Mouse (Mus musculus) liver, embryonic 13.5 days (tissue): ENCODE data around the gene Rgs9bp. TPM values are rescaled to one million over a fixed set of nuclear protein-coding genes. Genes with fewer than 3 reads are reported as not detected.
A peak's percentile ranks its signal among the peaks of the same experiment; 100 is the strongest.

Experiments used
- ATAC-seq: fragments of 200-750 bp; cut with Nextera tagmentation; 2 replicates; pipeline ENCODE4 v1.8.0; 2017; ENCODE audit warnings: low read depth, mild to moderate bottlenecking, moderate number of reproducible peaks, moderate library complexity
- DNase-seq: peaks from one replicate; pipeline ENCODE4 v3.0.0; 2022
- H3K27ac ChIP-seq: fragments of 300-500 bp; sonication (generic); 2 replicates; pipeline ENCODE4 v1.5.1; 2015; ENCODE audit warnings: moderate library complexity, mild to moderate bottlenecking, inconsistent platforms
- H3K27me3 ChIP-seq: fragments of 300-500 bp; sonication (generic); 2 replicates; pipeline ENCODE4 v1.6.1; 2015; ENCODE audit warnings: mild to moderate bottlenecking, inconsistent platforms
- H3K36me3 ChIP-seq: fragments of 300-500 bp; sonication (generic); 2 replicates; pipeline ENCODE4 v1.6.1; 2015; ENCODE audit warnings: mild to moderate bottlenecking, inconsistent platforms
- H3K4me1 ChIP-seq: fragments of 300-500 bp; sonication (generic); replicated peaks from 2 replicates; pipeline ENCODE4 v1.6.1; 2015; ENCODE audit warnings: inconsistent platforms
- H3K4me2 ChIP-seq: fragments of 300-500 bp; sonication (generic); 2 replicates; pipeline ENCODE4 v1.6.1; 2015; ENCODE audit warnings: inconsistent platforms, mild to moderate bottlenecking, moderate library complexity
- H3K4me3 ChIP-seq: fragments of 300-500 bp; sonication (generic); replicated peaks from 2 replicates; pipeline ENCODE4 v1.5.1; 2015; ENCODE audit warnings: mild to moderate bottlenecking, inconsistent platforms
- H3K9ac ChIP-seq: fragments of 300-500 bp; sonication (generic); 2 replicates; pipeline ENCODE4 v1.6.1; 2015; ENCODE audit warnings: mild to moderate bottlenecking, inconsistent platforms
- H3K9me3 ChIP-seq: fragments of 300-500 bp; sonication (generic); replicated peaks from 2 replicates; pipeline ENCODE4 v1.6.1; 2016; ENCODE audit warnings: inconsistent platforms
- WGBS: fragments of 180-500 bp; shearing (Covaris S2); methylation state at CpG from one replicate; pipeline ENCODE4 v1.1.7; 2015; ENCODE audit not compliant: insufficient replicate concordance; 5-methylcytosine and 5-hydroxymethylcytosine counted together
- polyA plus RNA-seq: library from polyadenylated mRNA; unstranded; fragments of >200 nt; fragmentation: Nextera tagmentation; extraction: Ambion mirVana; gene quantifications from 2 replicates; pipeline ENCODE4 v1.2.1, GENCODE M21; 2015

Rgs9bp gene
- 0.03 and 0.05 TPM in 2 replicates for polyA plus RNA-seq

DNA sequence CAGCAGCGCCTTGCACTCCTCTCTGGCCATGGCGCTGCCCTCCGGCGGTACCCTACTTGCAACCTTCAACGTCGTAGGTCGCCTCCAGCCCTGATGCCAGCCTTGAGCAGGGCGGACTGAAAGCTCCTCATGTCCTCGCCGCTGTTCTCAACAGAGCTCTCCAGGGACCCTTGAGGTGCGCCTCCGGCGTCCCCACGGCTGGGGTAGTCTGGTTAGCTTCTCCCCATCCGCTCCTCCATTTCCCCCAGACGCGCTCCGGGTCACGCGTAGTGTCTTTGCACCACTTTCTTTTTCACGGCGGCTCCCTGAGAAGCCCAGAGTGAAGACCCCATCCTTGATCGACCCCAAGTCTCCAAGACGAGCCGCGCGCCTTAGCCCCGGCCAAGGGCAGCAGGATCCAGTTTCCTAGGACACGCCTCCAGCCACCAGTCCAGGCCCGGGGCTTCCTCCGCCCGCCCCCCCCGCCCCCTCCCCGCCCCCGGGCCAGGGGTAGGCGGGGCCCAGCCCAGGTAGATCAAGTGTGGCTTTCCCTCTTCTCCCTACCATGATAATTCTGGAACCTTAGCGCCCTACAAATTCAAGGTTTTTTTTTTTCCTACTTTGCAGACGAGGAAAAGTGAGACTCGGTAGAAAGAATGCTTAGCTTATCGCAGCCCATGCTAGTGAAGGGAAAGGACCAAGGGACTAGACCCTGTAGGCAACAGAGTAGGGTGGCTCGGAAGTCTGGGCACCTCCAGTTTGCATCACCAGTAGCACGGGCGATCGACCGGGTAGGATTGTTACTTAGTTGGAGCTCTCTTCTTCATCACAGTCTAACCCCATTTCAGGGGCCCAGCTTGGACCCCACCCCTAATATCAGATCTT, at the start of gene Rgs9bp:
Gene Rgs9bp (minus strand): TSS at position 392 of the 864 bp plus-strand sequence.
- DNase-seq (peak; percentile 32), ATAC-seq (peak; percentile 30)
- Histone ChIP-seq H3K4me3 (peak within 1 kb of the TSS; percentile 91), H3K9me3 (no peaks in the 10 kb centered on the region), H3K4me2 (peak within 1 kb of the TSS; percentile 98), H3K27ac (peak within 1 kb of the TSS; percentile 87), H3K36me3 (no peaks in the 10 kb centered on the region), H3K9ac (peak within 1 kb of the TSS; percentile 94), H3K4me1 (peaks cover 62% of the 10 kb centered on the region), H3K27me3 (peaks cover 49% of the 10 kb centered on the region)
- WGBS: under 1% methylated on average over 45 of the region's 45 CpGs

- DNase-seq (peak; percentile 42), ATAC-seq (no peak)
- Histone ChIP-seq H3K4me1 (no peaks in the 10 kb centered on the region), H3K4me3 (no peak overlapping the region), H3K4me2 (no peak overlapping the region), H3K27me3 (no peaks in the 10 kb centered on the region), H3K27ac (no peak overlapping the region), H3K9me3 (no peaks in the 10 kb centered on the region), H3K9ac (no peak overlapping the region), H3K36me3 (peaks cover 93% of the 10 kb centered on the region)
- whole genome bisulfite sequencing: 61% methylated on average over 5 of the region's 5 CpGs
These were observed 43.1 kb upstream of the Rgs9bp start for GRCm38 (mm10) chr7:35628496-35628895.

DNA sequence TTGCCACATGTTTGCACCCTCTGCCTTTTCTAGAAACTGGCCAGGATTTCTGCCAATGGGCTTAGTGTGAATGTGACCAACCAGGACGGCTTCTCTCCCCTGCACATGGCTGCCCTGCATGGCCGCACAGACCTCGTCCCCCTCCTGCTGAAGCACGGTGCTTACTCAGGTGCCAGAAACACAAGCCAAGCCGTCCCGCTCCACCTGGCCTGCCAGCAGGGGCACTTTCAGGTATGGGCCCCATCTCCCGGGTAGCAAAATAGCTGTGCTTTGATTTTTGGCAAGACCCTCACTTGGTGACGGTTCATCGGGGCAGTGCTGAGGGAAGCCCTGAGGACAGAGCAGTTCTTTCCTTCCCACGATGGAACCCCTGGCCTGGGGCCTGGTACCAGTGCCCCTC, 42.0 kb upstream of the Rgs9bp start:
- Histone ChIP-seq H3K9me3 (no peaks in the 10 kb centered on the region), H3K4me3 (no peak overlapping the region), H3K4me1 (no peaks in the 10 kb centered on the region), H3K36me3 (peaks cover 95% of the 10 kb centered on the region), H3K9ac (no peak overlapping the region), H3K27ac (no peak overlapping the region), H3K4me2 (no peak overlapping the region), H3K27me3 (no peaks in the 10 kb centered on the region)
- no peak for DNase-seq
- WGBS: 86% methylated on average over 10 of the region's 10 CpGs
- no peak for ATAC-seq

- no peak for DNase-seq
- Histone ChIP-seq H3K9me3 (no peaks in the 10 kb centered on the region), H3K4me2 (no peak overlapping the region), H3K27ac (no peak overlapping the region), H3K4me1 (no peaks in the 10 kb centered on the region), H3K9ac (no peak overlapping the region), H3K27me3 (no peaks in the 10 kb centered on the region), H3K4me3 (no peak overlapping the region), H3K36me3 (peaks cover 95% of the 10 kb centered on the region)
- 88% methylated on average over 5 of the region's 5 CpGs for WGBS
- no peak for ATAC-seq
These were observed 40.7 kb upstream of the Rgs9bp start for GRCm38 (mm10) chr7:35626038-35626437.

- Histone ChIP-seq H3K27me3 (no peaks in the 10 kb centered on the region), H3K4me3 (no peak overlapping the region), H3K4me2 (no peak overlapping the region), H3K4me1 (no peaks in the 10 kb centered on the region), H3K27ac (no peak overlapping the region), H3K9ac (no peak overlapping the region), H3K36me3 (peaks cover 95% of the 10 kb centered on the region), H3K9me3 (no peaks in the 10 kb centered on the region)
- ATAC-seq (no peak), DNase-seq (no peak)
- 84% methylated on average over 10 of the region's 10 CpGs for WGBS
These were observed 37.2 kb upstream of the Rgs9bp start for GRCm38 (mm10) chr7:35622626-35623025.

DNA sequence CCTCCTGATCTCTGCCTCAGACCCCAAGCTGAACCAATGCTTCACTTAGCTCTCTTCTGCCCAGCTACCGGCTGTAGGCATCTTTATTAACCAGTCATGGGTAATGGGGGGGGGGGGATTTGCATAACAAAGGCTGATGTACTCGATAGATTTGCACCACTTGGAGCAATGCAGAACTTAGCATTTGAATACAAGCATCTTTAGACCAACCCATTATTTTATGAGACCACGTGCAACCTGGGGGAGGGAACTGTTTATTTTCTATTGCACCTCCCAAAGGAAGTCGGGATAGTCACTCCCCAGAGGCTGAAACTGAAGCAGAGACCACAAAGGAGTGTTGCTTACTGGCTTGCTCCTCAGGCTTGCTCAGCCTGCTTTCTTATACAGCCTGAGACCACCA, 32.1 kb upstream of the Rgs9bp start:
- DNase-seq (no peak), ATAC-seq (no peak)
- Histone ChIP-seq H3K4me1 (no peaks in the 10 kb centered on the region), H3K27ac (no peak overlapping the region), H3K9ac (no peak overlapping the region), H3K36me3 (peaks cover 93% of the 10 kb centered on the region), H3K4me2 (no peak overlapping the region), H3K27me3 (no peaks in the 10 kb centered on the region), H3K9me3 (no peaks in the 10 kb centered on the region), H3K4me3 (no peak overlapping the region)
- WGBS: 78% methylated on average over 4 of the region's 4 CpGs

GRCm38 (mm10) chr7:35609245-35609644, 23.9 kb upstream of the Rgs9bp start:
- no peaks in the 10 kb centered on the region for H3K9me3 ChIP-seq
- ATAC-seq (no peak), DNase-seq (no peak)
- no peak overlapping the region for H3K4me2 ChIP-seq
- H3K9ac ChIP-seq: no peak overlapping the region
- no peaks in the 10 kb centered on the region for H3K4me1 ChIP-seq
- H3K27ac ChIP-seq: no peak overlapping the region
- no peaks in the 10 kb centered on the region for H3K27me3 ChIP-seq
- 83% methylated on average over 10 of the region's 10 CpGs for WGBS
- no peak overlapping the region for H3K4me3 ChIP-seq
- peaks cover 97% of the 10 kb centered on the region for H3K36me3 ChIP-seq

DNA sequence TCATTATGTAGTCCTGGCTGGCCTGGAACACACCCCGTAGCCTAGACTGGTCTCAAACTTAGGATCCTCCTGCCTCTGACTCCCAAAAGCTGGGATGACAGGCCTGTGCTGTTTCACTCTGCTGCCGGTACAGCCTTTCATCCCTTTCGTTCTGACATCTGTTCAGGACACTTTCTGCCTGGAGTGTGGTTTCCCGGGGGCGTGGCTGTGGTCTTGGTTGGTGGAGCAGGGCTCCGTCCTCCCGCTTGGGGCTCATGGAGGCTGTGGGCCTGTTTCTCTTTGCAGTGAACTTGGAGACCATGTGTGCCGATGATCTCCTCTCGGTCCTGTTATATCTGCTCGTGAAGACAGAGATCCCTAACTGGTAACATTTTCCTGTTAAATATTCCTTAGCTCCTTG, 21.4 kb upstream of the Rgs9bp start:
- Histone ChIP-seq H3K4me3 (no peak overlapping the region), H3K4me1 (no peaks in the 10 kb centered on the region), H3K36me3 (peaks cover 95% of the 10 kb centered on the region), H3K9ac (no peak overlapping the region), H3K9me3 (no peaks in the 10 kb centered on the region), H3K4me2 (no peak overlapping the region), H3K27me3 (no peaks in the 10 kb centered on the region), H3K27ac (no peak overlapping the region)
- no peak for DNase-seq
- WGBS: 73% methylated on average over 10 of the region's 10 CpGs
- no peak for ATAC-seq

GRCm38 (mm10) chr7:35602766-35603165, 17.4 kb upstream of the Rgs9bp start:
- peaks cover 23% of the 10 kb centered on the region for H3K4me1 ChIP-seq
- no peaks in the 10 kb centered on the region for H3K9me3 ChIP-seq
- DNase-seq (no peak), ATAC-seq (no peak)
- no peak overlapping the region for H3K4me2 ChIP-seq
- H3K36me3 ChIP-seq: peaks cover 81% of the 10 kb centered on the region
- 82% methylated on average over 5 of the region's 5 CpGs for WGBS
- no peak overlapping the region for H3K27ac ChIP-seq
- no peak overlapping the region for H3K4me3 ChIP-seq
- H3K27me3 ChIP-seq: no peaks in the 10 kb centered on the region
- no peak overlapping the region for H3K9ac ChIP-seq

DNA sequence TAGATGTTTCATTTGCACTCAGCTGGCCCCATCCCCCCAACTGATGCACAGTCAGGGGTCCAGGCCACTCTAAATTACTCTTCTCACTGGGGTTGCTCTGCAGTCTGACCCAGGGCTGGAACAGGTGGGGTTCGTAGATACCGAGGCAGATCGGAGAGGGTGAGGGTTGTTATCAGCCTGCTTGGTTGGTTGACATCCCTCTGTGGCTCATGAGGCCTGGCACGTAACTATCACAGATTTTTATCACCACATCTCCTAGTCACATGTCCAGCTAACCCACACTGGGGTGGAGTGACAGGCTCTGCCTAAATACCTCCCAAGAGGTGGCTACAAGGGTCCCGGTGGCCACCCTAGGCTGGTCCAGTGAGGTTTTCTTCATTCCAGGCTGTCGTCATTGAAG, 15.7 kb upstream of the Rgs9bp start:
- Histone ChIP-seq H3K27ac (peak overlapping the region; percentile 29; the same call in 1 of the 2 replicates), H3K9me3 (no peaks in the 10 kb centered on the region), H3K4me3 (no peak overlapping the region), H3K4me2 (no peak overlapping the region), H3K27me3 (no peaks in the 10 kb centered on the region), H3K4me1 (peaks cover 23% of the 10 kb centered on the region), H3K9ac (no peak overlapping the region), H3K36me3 (peaks cover 81% of the 10 kb centered on the region)
- WGBS: 48% methylated on average over 6 of the region's 6 CpGs
- ATAC-seq (peak; percentile 85), DNase-seq (peak; percentile 28)

DNA sequence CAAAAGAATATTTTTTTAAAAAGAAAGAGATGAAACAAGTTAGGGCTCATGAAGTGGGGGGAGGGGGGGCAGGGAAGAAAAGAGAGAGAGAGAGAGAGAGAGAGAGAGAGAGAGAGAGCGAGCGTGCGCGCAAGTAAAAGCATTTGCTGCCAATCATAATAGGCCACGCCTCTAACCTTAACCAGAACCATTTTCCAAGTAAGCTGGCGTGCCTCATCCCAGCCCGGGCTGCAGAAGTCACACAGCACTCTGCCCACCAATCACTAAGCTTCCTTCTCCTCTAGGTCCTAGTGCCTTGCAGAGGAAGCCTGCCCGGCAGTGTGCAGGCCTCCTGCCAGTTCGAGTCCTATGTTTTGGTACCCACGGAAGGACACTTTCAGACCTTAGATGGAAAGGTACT, 14.6 kb upstream of the Rgs9bp start:
- no peaks in the 10 kb centered on the region for H3K27me3 ChIP-seq
- DNase-seq: no peak

DNA sequence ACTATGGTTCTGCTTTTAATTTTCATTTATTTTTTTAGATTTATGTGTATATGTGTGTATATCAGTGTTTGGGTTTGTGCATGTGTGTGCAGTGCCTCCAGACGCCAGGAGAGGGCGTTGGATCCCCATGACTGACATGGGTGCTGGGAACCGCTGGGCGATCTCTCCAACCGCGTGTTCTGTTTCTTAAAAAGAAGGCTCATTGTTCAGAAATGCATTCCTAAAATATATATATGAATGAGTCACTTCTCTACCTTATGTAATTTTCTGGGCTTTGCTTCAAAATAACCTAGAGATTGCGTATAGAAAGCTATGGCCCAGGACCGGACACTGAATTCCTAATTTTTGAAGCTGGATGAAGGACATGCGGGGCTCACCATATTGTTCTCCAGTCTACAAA, 14.1 kb upstream of the Rgs9bp start:
- Histone ChIP-seq H3K9me3 (no peaks in the 10 kb centered on the region), H3K9ac (no peak overlapping the region), H3K27me3 (no peaks in the 10 kb centered on the region), H3K36me3 (peaks cover 82% of the 10 kb centered on the region), H3K4me1 (peaks cover 23% of the 10 kb centered on the region), H3K4me2 (no peak overlapping the region), H3K27ac (no peak overlapping the region), H3K4me3 (no peak overlapping the region)
- WGBS: 87% methylated on average over 9 of the region's 9 CpGs
- DNase-seq (no peak), ATAC-seq (no peak)

More for the DNA sequence above, 14.6 kb upstream of the Rgs9bp start:
- no peak overlapping the region for H3K9ac ChIP-seq
- no peak for ATAC-seq
- no peak overlapping the region for H3K4me3 ChIP-seq
- no peak overlapping the region for H3K27ac ChIP-seq
- H3K4me2 ChIP-seq: no peak overlapping the region
- H3K9me3 ChIP-seq: no peaks in the 10 kb centered on the region
- WGBS: 84% methylated on average over 10 of the region's 10 CpGs
- peaks cover 23% of the 10 kb centered on the region for H3K4me1 ChIP-seq
- peaks cover 81% of the 10 kb centered on the region for H3K36me3 ChIP-seq
